10 mouse cellular contexts compared by ENCODE assay signal in genomic region chr6:89033433-89034298, GRCm38 (mm10).
DNase-seq lines count a peak whose midpoint lies in the region; ATAC-seq and TF ChIP-seq lines count a peak whose summit lies in the region.
"Had no signal": no experiment of that assay in that cellular context is flagged by ENCODE, and none has a peak within 500 bp of the region (broad histone marks: within the 10 kb centered on the region; RNA-seq: fewer than 3 reads in every experiment).

No protein-coding gene starts in this region.

- H3K36me3 ChIP-seq in forebrain, postnatal 0 days (ENCODE audit: insufficient read depth) = no peaks in the 10 kb centered on the region
- no peaks in the 10 kb centered on the region for H3K36me3 ChIP-seq in forebrain, embryonic 16.5 days (ENCODE audit: control insufficient read depth, insufficient read depth)
- H3K36me3 ChIP-seq: limb, embryonic 15.5 days had no signal

- no peak for ATAC-seq in forebrain, postnatal 0 days
- ATAC-seq in forebrain, embryonic 16.5 days = no peak

- H3K9ac ChIP-seq in forebrain, postnatal 0 days = no peak overlapping the region
- no peak overlapping the region for H3K9ac ChIP-seq in forebrain, embryonic 16.5 days (replicated peaks; ENCODE audit: low read depth, low read length)
- H3K9ac ChIP-seq: limb, embryonic 15.5 days had no signal

- no peaks in the 10 kb centered on the region for H3K27me3 ChIP-seq in forebrain, postnatal 0 days (ENCODE audit: insufficient read depth, low read length)
- peaks cover 46% of the 10 kb centered on the region for H3K27me3 ChIP-seq in forebrain, embryonic 16.5 days (replicated peaks; ENCODE audit: control insufficient read depth, insufficient read depth, low read length)
- H3K27me3 ChIP-seq: limb, embryonic 15.5 days had no signal

- WGBS in forebrain, postnatal 0 days = 61% methylated on average over 5 of the region's 5 CpGs
- WGBS in forebrain, embryonic 16.5 days = 56% methylated on average over 5 of the region's 5 CpGs

- no peak overlapping the region for H3K27ac ChIP-seq in forebrain, postnatal 0 days (ENCODE audit: low read depth, low read length)
- no peak overlapping the region; the same call in 1 of the 2 replicates for H3K27ac ChIP-seq in forebrain, embryonic 16.5 days (ENCODE audit: low read length)
- H3K27ac ChIP-seq: limb, embryonic 15.5 days had no signal

- H3K4me3 ChIP-seq in forebrain, postnatal 0 days (ENCODE audit: low read depth, low read length) = no peak overlapping the region
- H3K4me3 ChIP-seq in forebrain, embryonic 16.5 days (replicated peaks; ENCODE audit: low read length) = no peak overlapping the region
- H3K4me3 ChIP-seq: limb, embryonic 15.5 days had no signal

- no peaks in the 10 kb centered on the region for H3K9me3 ChIP-seq in forebrain, postnatal 0 days (ENCODE audit: low read length)
- no peaks in the 10 kb centered on the region for H3K9me3 ChIP-seq in forebrain, embryonic 16.5 days (ENCODE audit: control insufficient read depth, low read length)
- H3K9me3 ChIP-seq: limb, embryonic 15.5 days had no signal

- DNase-seq in forebrain, postnatal 0 days = no peak
- peak; percentile 48 for DNase-seq in thymus, postnatal 0 days (ENCODE audit: low spot score)
- DNase-seq in thymus, adult 18-20 months = no peak
- DNase-seq in lung, adult 18-20 months = peak; percentile 27 to 53
- DNase-seq in right cerebral cortex, adult 2 months (ENCODE audit: low spot score in 2 of 2) = no peak
- DNase-seq in cerebellum, adult 11 months = no peak
- DNase-seq in urinary bladder, adult 18-20 months (ENCODE audit: low spot score in 2 of 2) = no peak
- DNase-seq: cerebellum, adult 8-10 months had no signal

- H3K4me1 ChIP-seq in forebrain, postnatal 0 days (ENCODE audit: insufficient read depth) = peaks cover 17% of the 10 kb centered on the region
- peaks cover 26% of the 10 kb centered on the region for H3K4me1 ChIP-seq in forebrain, embryonic 16.5 days (replicated peaks; ENCODE audit: control insufficient read depth, insufficient read depth, low read length)
- H3K4me1 ChIP-seq: limb, embryonic 15.5 days had no signal

- no peak overlapping the region for H3K4me2 ChIP-seq in forebrain, postnatal 0 days (ENCODE audit: low read depth)
- H3K4me2 ChIP-seq in forebrain, embryonic 16.5 days (ENCODE audit: low read length) = no peak overlapping the region
- H3K4me2 ChIP-seq: limb, embryonic 15.5 days had no signal

- TF ChIP-seq CTCF in forebrain, postnatal 0 days (IDR thresholded peaks at IDR 0.05; ENCODE audit: low read depth) = peak; percentile 35

Comparison
In these comparisons a context has a peak if more than half of its experiments do, and no peak if none do; other contexts are left out.
1. DNase-seq: peak in thymus, postnatal 0 days (single experiment) and lung, adult 18-20 months (2 of 2); none in forebrain, postnatal 0 days (single experiment), thymus, adult 18-20 months (0 of 2), right cerebral cortex, adult 2 months (0 of 2), cerebellum, adult 11 months (single experiment) and urinary bladder, adult 18-20 months (0 of 2).